Mouse (Mus musculus): ENCODE results near the gene Runx1. TPM values are rescaled to one million over a fixed set of nuclear protein-coding genes. Genes with fewer than 3 reads are reported as not detected.

Runx1 gene
- polyA plus RNA-seq, 1 experiment from 2014 or later, result 1.1 TPM

GRCm38 (mm10) chr16:92685766-92686315, 140.1 kb downstream of the Runx1 start:
- no peaks in the 10 kb centered on the region for H3K9me3 ChIP-seq
- peaks cover 18% of the 10 kb centered on the region for H3K27me3 ChIP-seq
- no peaks in the 10 kb centered on the region for H3K36me3 ChIP-seq
- WGBS, result 31% methylated on average over 6 of the region's 6 CpGs
- no peak overlapping the region for H3K27ac ChIP-seq
- H3K4me3 ChIP-seq (replicated peaks), result no peak overlapping the region
- H3K4me2 ChIP-seq (replicated peaks), result no peak overlapping the region
- no peak overlapping the region for H3K9ac ChIP-seq (replicated peaks)
- H3K4me1 ChIP-seq (replicated peaks), result no peaks in the 10 kb centered on the region
- no peak for ATAC-seq

GRCm38 (mm10) chr16:92684423-92685211, 141.3 kb downstream of the Runx1 start:
- Histone ChIP-seq H3K9ac (replicated peaks) (no peak overlapping the region), H3K27ac (no peak overlapping the region), H3K36me3 (no peaks in the 10 kb centered on the region), H3K4me3 (replicated peaks) (no peak overlapping the region), H3K27me3 (peaks cover 12% of the 10 kb centered on the region), H3K9me3 (no peaks in the 10 kb centered on the region), H3K4me1 (replicated peaks) (0 out of 2 replicates have a peak, but pooled peaks cover 4% of the 10 kb centered on the region), H3K4me2 (replicated peaks) (no peak overlapping the region)
- WGBS, result 86% methylated on average over 21 of the region's 21 CpGs
- ATAC-seq, result no peak

- Histone ChIP-seq H3K27ac (no peak overlapping the region), H3K4me2 (replicated peaks) (no peak overlapping the region), H3K9me3 (no peaks in the 10 kb centered on the region), H3K27me3 (no peaks in the 10 kb centered on the region), H3K9ac (replicated peaks) (no peak overlapping the region), H3K36me3 (no peaks in the 10 kb centered on the region), H3K4me3 (replicated peaks) (no peak overlapping the region), H3K4me1 (replicated peaks) (0 out of 2 replicates have a peak, but pooled peaks cover 4% of the 10 kb centered on the region)
- WGBS, result 86% methylated on average over 5 of the region's 5 CpGs
- ATAC-seq, result no peak
Measured at GRCm38 (mm10) chr16:92676630-92677029, 149.3 kb downstream of the Runx1 start.

GRCm38 (mm10) chr16:92675677-92676076, 150.3 kb downstream of the Runx1 start:
- no peaks in the 10 kb centered on the region for H3K36me3 ChIP-seq
- ATAC-seq, result no peak
- H3K27ac ChIP-seq, result no peak overlapping the region
- no peak overlapping the region for H3K4me3 ChIP-seq (replicated peaks)
- no peak overlapping the region for H3K9ac ChIP-seq (replicated peaks)
- H3K4me2 ChIP-seq (replicated peaks), result no peak overlapping the region
- no peaks in the 10 kb centered on the region for H3K27me3 ChIP-seq
- 0 out of 2 replicates have a peak, but pooled peaks cover 4% of the 10 kb centered on the region for H3K4me1 ChIP-seq (replicated peaks)
- 53% methylated on average over 8 of the region's 8 CpGs for WGBS
- H3K9me3 ChIP-seq, result no peaks in the 10 kb centered on the region

GRCm38 (mm10) chr16:92674916-92675450, 151.0 kb downstream of the Runx1 start:
- H3K36me3 ChIP-seq, result no peaks in the 10 kb centered on the region
- WGBS, result 77% methylated on average over 11 of the region's 11 CpGs
- no peak overlapping the region for H3K9ac ChIP-seq (replicated peaks)
- no peak overlapping the region for H3K27ac ChIP-seq
- no peak for ATAC-seq
- H3K27me3 ChIP-seq, result no peaks in the 10 kb centered on the region
- H3K4me1 ChIP-seq (replicated peaks), result 0 out of 2 replicates have a peak, but pooled peaks cover 3% of the 10 kb centered on the region
- no peaks in the 10 kb centered on the region for H3K9me3 ChIP-seq
- H3K4me3 ChIP-seq (replicated peaks), result no peak overlapping the region
- H3K4me2 ChIP-seq (replicated peaks), result no peak overlapping the region

- Histone ChIP-seq H3K4me1 (replicated peaks) (no peaks in the 10 kb centered on the region), H3K9me3 (no peaks in the 10 kb centered on the region), H3K36me3 (no peaks in the 10 kb centered on the region), H3K9ac (replicated peaks) (no peak overlapping the region), H3K27me3 (no peaks in the 10 kb centered on the region), H3K27ac (no peak overlapping the region), H3K4me3 (replicated peaks) (no peak overlapping the region), H3K4me2 (replicated peaks) (no peak overlapping the region)
- WGBS, result 80% methylated on average over 18 of the region's 18 CpGs
- no peak for ATAC-seq
Measured at GRCm38 (mm10) chr16:92674121-92674816, 151.7 kb downstream of the Runx1 start.

GRCm38 (mm10) chr16:92668807-92669206, 157.1 kb downstream of the Runx1 start:
- Histone ChIP-seq H3K9me3 (no peaks in the 10 kb centered on the region), H3K27me3 (no peaks in the 10 kb centered on the region), H3K9ac (replicated peaks) (no peak overlapping the region), H3K4me1 (replicated peaks) (no peaks in the 10 kb centered on the region), H3K4me2 (replicated peaks) (no peak overlapping the region), H3K36me3 (no peaks in the 10 kb centered on the region), H3K27ac (no peak overlapping the region), H3K4me3 (replicated peaks) (no peak overlapping the region)
- no peak for ATAC-seq

GRCm38 (mm10) chr16:92661757-92662156, 164.2 kb downstream of the Runx1 start:
- H3K36me3 ChIP-seq, result no peaks in the 10 kb centered on the region
- H3K9ac ChIP-seq (replicated peaks), result no peak overlapping the region
- no peak overlapping the region for H3K4me3 ChIP-seq (replicated peaks)
- H3K4me2 ChIP-seq (replicated peaks), result no peak overlapping the region
- 0 out of 2 replicates have a peak, but pooled peaks cover 3% of the 10 kb centered on the region for H3K4me1 ChIP-seq (replicated peaks)
- WGBS, result 80% methylated on average over 7 of the region's 7 CpGs
- H3K27ac ChIP-seq, result no peak overlapping the region
- no peaks in the 10 kb centered on the region for H3K9me3 ChIP-seq
- no peaks in the 10 kb centered on the region for H3K27me3 ChIP-seq
- no peak for ATAC-seq

GRCm38 (mm10) chr16:92656750-92657149, 169.2 kb downstream of the Runx1 start:
- 96% methylated on average over 5 of the region's 5 CpGs for WGBS
- ATAC-seq, result no peak
- no peak overlapping the region for H3K27ac ChIP-seq
- no peak overlapping the region for H3K9ac ChIP-seq (replicated peaks)
- no peak overlapping the region for H3K4me2 ChIP-seq (replicated peaks)
- no peaks in the 10 kb centered on the region for H3K36me3 ChIP-seq
- H3K9me3 ChIP-seq, result no peaks in the 10 kb centered on the region
- H3K4me3 ChIP-seq (replicated peaks), result no peak overlapping the region
- no peaks in the 10 kb centered on the region for H3K27me3 ChIP-seq
- H3K4me1 ChIP-seq (replicated peaks), result peaks cover 9% of the 10 kb centered on the region; the same call in 1 of the 2 replicates

- Histone ChIP-seq H3K27ac (no peak overlapping the region), H3K9me3 (no peaks in the 10 kb centered on the region), H3K9ac (replicated peaks) (no peak overlapping the region), H3K4me1 (replicated peaks) (peaks cover 9% of the 10 kb centered on the region; the same call in 1 of the 2 replicates), H3K36me3 (no peaks in the 10 kb centered on the region), H3K4me2 (replicated peaks) (no peak overlapping the region), H3K4me3 (replicated peaks) (no peak overlapping the region), H3K27me3 (no peaks in the 10 kb centered on the region)
- ATAC-seq, result no peak
- 49% methylated on average over 5 of the region's 5 CpGs for whole genome bisulfite sequencing
Measured at GRCm38 (mm10) chr16:92654294-92654950, 171.5 kb downstream of the Runx1 start.

- no peaks in the 10 kb centered on the region for H3K9me3 ChIP-seq
- no peak overlapping the region for H3K27ac ChIP-seq
- no peak for ATAC-seq
- WGBS, result 66% methylated on average over 5 of the region's 5 CpGs
- peaks cover 9% of the 10 kb centered on the region; the same call in 1 of the 2 replicates for H3K4me1 ChIP-seq (replicated peaks)
- no peaks in the 10 kb centered on the region for H3K27me3 ChIP-seq
- no peak overlapping the region for H3K9ac ChIP-seq (replicated peaks)
- H3K4me2 ChIP-seq (replicated peaks), result no peak overlapping the region
- H3K4me3 ChIP-seq (replicated peaks), result no peak overlapping the region
- H3K36me3 ChIP-seq, result no peaks in the 10 kb centered on the region
Measured at GRCm38 (mm10) chr16:92653816-92654215, 172.1 kb downstream of the Runx1 start.
